ENCODE assay signal across 24 mouse cellular contexts in the genomic region with DNA sequence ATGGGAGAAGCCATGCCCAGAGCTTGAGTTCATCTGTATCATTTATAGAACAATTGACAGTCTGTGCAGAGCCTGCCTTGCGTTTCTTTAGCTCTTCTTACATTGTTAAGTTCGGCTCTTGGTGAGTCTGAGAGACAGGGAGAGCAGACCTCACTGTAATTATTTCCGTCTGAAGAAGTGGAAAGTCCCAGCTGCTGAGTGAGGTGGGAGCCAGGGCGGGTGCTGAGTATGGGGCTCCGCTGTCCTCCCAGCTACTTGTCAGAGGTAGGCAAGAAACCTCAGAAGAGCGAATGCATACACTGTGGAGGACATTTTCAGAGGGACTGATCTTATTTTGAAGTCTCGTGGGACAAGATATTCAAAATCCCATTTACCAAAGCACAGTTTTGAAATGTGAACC.
"Had no signal": no experiment of that assay in that cellular context is flagged by ENCODE, and none has a peak within 500 bp of the region (broad histone marks: within the 10 kb centered on the region; RNA-seq: fewer than 3 reads in every experiment).

No protein-coding gene starts in this region.

- H3K9me3 ChIP-seq: heart, embryonic 13.5 days; heart, embryonic 15.5 days; hindbrain, embryonic 13.5 days; hindbrain, embryonic 15.5 days; intestine, embryonic 15.5 days; limb, embryonic 13.5 days; limb, embryonic 15.5 days; liver, embryonic 12.5 days had no signal

- H3K4me2 ChIP-seq: heart, embryonic 11.5 days; heart, embryonic 13.5 days; heart, embryonic 15.5 days; hindbrain, embryonic 13.5 days; hindbrain, embryonic 15.5 days; intestine, embryonic 15.5 days; limb, embryonic 13.5 days; limb, embryonic 15.5 days; liver, embryonic 12.5 days had no signal

- H3K9ac ChIP-seq: heart, embryonic 13.5 days; heart, embryonic 15.5 days; hindbrain, embryonic 13.5 days; hindbrain, embryonic 15.5 days; intestine, embryonic 15.5 days; limb, embryonic 13.5 days; limb, embryonic 15.5 days; liver, embryonic 12.5 days had no signal

- H3K4me3 ChIP-seq: heart, adult 2 months; heart, embryonic 13.5 days; heart, embryonic 15.5 days; hindbrain, embryonic 13.5 days; hindbrain, embryonic 15.5 days; intestine, embryonic 15.5 days; layer of hippocampus, adult 2 months; left cerebral cortex, adult 2 months; limb, embryonic 13.5 days; limb, embryonic 15.5 days; liver, embryonic 12.5 days had no signal

- H3K27me3 ChIP-seq: hindbrain, embryonic 13.5 days; hindbrain, embryonic 15.5 days; intestine, embryonic 15.5 days; liver, embryonic 12.5 days had no signal

- DNase-seq: gastrocnemius, postnatal 14 days; gastrocnemius, postnatal 36 days; heart, adult 11 months; heart, adult 2 months; heart, postnatal 14 days; heart, postnatal 36 days; kidney, adult 18-20 months; kidney, adult 8-10 months; kidney, postnatal 10 days; kidney, postnatal 25 days; kidney, postnatal 4 days; left cerebral cortex, postnatal 4 days had no signal

- H3K4me1 ChIP-seq: heart, embryonic 13.5 days; heart, embryonic 15.5 days; intestine, embryonic 15.5 days; liver, embryonic 12.5 days had no signal

- ATAC-seq: intestine, embryonic 15.5 days; intestine, postnatal 0 days; liver, embryonic 12.5 days had no signal

- H3K27ac ChIP-seq: heart, adult 2 months; heart, embryonic 13.5 days; heart, embryonic 15.5 days; hindbrain, embryonic 13.5 days; hindbrain, embryonic 15.5 days; intestine, embryonic 15.5 days; layer of hippocampus, adult 2 months; left cerebral cortex, adult 2 months; limb, embryonic 13.5 days; limb, embryonic 15.5 days; liver, embryonic 12.5 days had no signal

- H3K36me3 ChIP-seq: heart, embryonic 13.5 days; heart, embryonic 15.5 days; hindbrain, embryonic 13.5 days; hindbrain, embryonic 15.5 days; intestine, embryonic 15.5 days; limb, embryonic 13.5 days; limb, embryonic 15.5 days; liver, embryonic 12.5 days had no signal
